Mouse (Mus musculus) kidney, adult 2 months (tissue): Measurements from ENCODE around the gene Fyb.

ENCODE experiments used
- CTCF ChIP-seq: fragments of 200-500 bp; conservative IDR thresholded peaks from 2 replicates; pipeline ENCODE4 v1.5.1; 2011; ENCODE audit warnings: low read depth, mild to moderate bottlenecking, control low read depth, low read length, moderate library complexity, mixed read lengths; ENCODE audit not compliant: insufficient read depth, insufficient read length
- POLR2A ChIP-seq: fragments of 200-500 bp; IDR thresholded peaks from one replicate; pipeline ENCODE4 v1.6.1; 2011; ENCODE audit warnings: low read depth, low read length, control low read depth

- TF ChIP-seq POLR2A (no peak), CTCF (no peak)
Measured at GRCm38 (mm10) chr15:6647066-6647465, 124.4 kb downstream of the Fyb start.
